Mouse (Mus musculus) intestine, embryonic 15.5 days (tissue): ENCODE data around the gene Rps6ka4. TPM values are rescaled to one million over a fixed set of nuclear protein-coding genes. Genes with fewer than 3 reads are reported as not detected.

Source experiments
- ATAC-seq: fragments of 200-750 bp; cut with Nextera tagmentation; 2 replicates; pipeline ENCODE4 v1.8.0; 2017; ENCODE audit warnings: moderate TSS enrichment, moderate library complexity
- H3K27ac ChIP-seq: fragments of 300-500 bp; sonication (generic); 2 replicates; pipeline ENCODE4 v1.5.1; 2015; ENCODE audit warnings: mild to moderate bottlenecking, inconsistent platforms
- H3K27me3 ChIP-seq: fragments of 300-500 bp; sonication (generic); replicated peaks from 2 replicates; pipeline ENCODE4 v1.6.1; 2015; ENCODE audit warnings: inconsistent platforms
- H3K36me3 ChIP-seq: fragments of 300-500 bp; sonication (generic); 2 replicates; pipeline ENCODE4 v1.6.1; 2015; ENCODE audit warnings: inconsistent platforms
- H3K4me1 ChIP-seq: fragments of 300-500 bp; sonication (generic); replicated peaks from 2 replicates; pipeline ENCODE4 v1.6.1; 2015; ENCODE audit warnings: inconsistent platforms
- H3K4me2 ChIP-seq: fragments of 300-500 bp; sonication (generic); replicated peaks from 2 replicates; pipeline ENCODE4 v1.6.1; 2015; ENCODE audit warnings: mild to moderate bottlenecking, inconsistent platforms
- H3K4me3 ChIP-seq: fragments of 300-500 bp; sonication (generic); replicated peaks from 2 replicates; pipeline ENCODE4 v1.5.1; 2015; ENCODE audit warnings: inconsistent platforms
- H3K9ac ChIP-seq: fragments of 300-500 bp; sonication (generic); 2 replicates; pipeline ENCODE4 v1.6.1; 2015; ENCODE audit warnings: inconsistent platforms
- H3K9me3 ChIP-seq: fragments of 300-500 bp; sonication (generic); 2 replicates; pipeline ENCODE4 v1.6.1; 2016; ENCODE audit warnings: inconsistent platforms
- whole genome bisulfite sequencing: fragments of 180-500 bp; shearing (Covaris S2); methylation state at CpG from one replicate; pipeline ENCODE4 v1.1.7; 2015; 5-methylcytosine and 5-hydroxymethylcytosine counted together
- polyA plus RNA-seq: library from polyadenylated mRNA; unstranded; fragments of >200 nt; fragmentation: Nextera tagmentation; extraction: Ambion mirVana; gene quantifications from 2 replicates; pipeline ENCODE4 v1.2.1, GENCODE M21; 2015

The Rps6ka4 gene
- polyA plus RNA-seq, 1 experiment from 2014 or later: 20.8 TPM

GRCm38 (mm10) chr19:6846050-6846449, 5.6 kb upstream of the Rps6ka4 start:
- WGBS: 82% methylated on average over 4 of the region's 4 CpGs
- no peaks in the 10 kb centered on the region for H3K36me3 ChIP-seq
- peaks cover 42% of the 10 kb centered on the region for H3K27me3 ChIP-seq
- H3K27ac ChIP-seq: no peak overlapping the region
- ATAC-seq: no peak
- no peak overlapping the region for H3K4me2 ChIP-seq
- H3K9ac ChIP-seq: no peak overlapping the region
- no peak overlapping the region for H3K4me3 ChIP-seq
- H3K4me1 ChIP-seq: peaks cover 12% of the 10 kb centered on the region
- no peaks in the 10 kb centered on the region for H3K9me3 ChIP-seq

GRCm38 (mm10) chr19:6842353-6842752, 1.9 kb upstream of the Rps6ka4 start:
- 85% methylated on average over 1 of the region's 1 CpGs for WGBS
- Histone ChIP-seq H3K9ac (no peak overlapping the region), H3K27me3 (peaks cover 18% of the 10 kb centered on the region), H3K9me3 (no peaks in the 10 kb centered on the region), H3K36me3 (peaks cover 2% of the 10 kb centered on the region; the same call in 1 of the 2 replicates), H3K4me2 (no peak overlapping the region), H3K27ac (no peak overlapping the region), H3K4me3 (no peak overlapping the region), H3K4me1 (peaks cover 13% of the 10 kb centered on the region)
- ATAC-seq: no peak

GRCm38 (mm10) chr19:6841292-6841597, 809 bp upstream of the Rps6ka4 start:
- peak overlapping the region; percentile 95; the same call in 1 of the 2 replicates for H3K4me2 ChIP-seq
- no peak for ATAC-seq
- 13% methylated on average over 3 of the region's 3 CpGs for WGBS
- peaks cover 3% of the 10 kb centered on the region; the same call in 1 of the 2 replicates for H3K36me3 ChIP-seq
- H3K4me1 ChIP-seq: peaks cover 13% of the 10 kb centered on the region
- H3K4me3 ChIP-seq: no peak overlapping the region
- no peaks in the 10 kb centered on the region for H3K9me3 ChIP-seq
- H3K27me3 ChIP-seq: peaks cover 7% of the 10 kb centered on the region
- no peak overlapping the region for H3K27ac ChIP-seq
- H3K9ac ChIP-seq: no peak overlapping the region

- peaks cover 13% of the 10 kb centered on the region for H3K4me1 ChIP-seq
- H3K36me3 ChIP-seq: peaks cover 5% of the 10 kb centered on the region
- H3K27me3 ChIP-seq: peaks cover 4% of the 10 kb centered on the region; the same call in 1 of the 2 replicates
- peak overlapping the region; percentile 63 for H3K9ac ChIP-seq
- peak overlapping the region; percentile 95 for H3K4me2 ChIP-seq
- ATAC-seq: peak; percentile 68
- H3K4me3 ChIP-seq: peak overlapping the region; percentile 82
- peak overlapping the region; percentile 33; the same call in 1 of the 2 replicates for H3K27ac ChIP-seq
- no peaks in the 10 kb centered on the region for H3K9me3 ChIP-seq
- WGBS: 3% methylated on average over 46 of the region's 46 CpGs
Measured at GRCm38 (mm10) chr19:6839615-6840474, 591 bp downstream of the Rps6ka4 start.

GRCm38 (mm10) chr19:6832363-6832762, 8.1 kb downstream of the Rps6ka4 start:
- no peaks in the 10 kb centered on the region for H3K9me3 ChIP-seq
- no peak overlapping the region for H3K4me2 ChIP-seq
- no peak for ATAC-seq
- H3K36me3 ChIP-seq: peaks cover 16% of the 10 kb centered on the region
- peaks cover 14% of the 10 kb centered on the region; the same call in 1 of the 2 replicates for H3K4me1 ChIP-seq
- H3K9ac ChIP-seq: no peak overlapping the region
- H3K27me3 ChIP-seq: peaks cover 30% of the 10 kb centered on the region
- H3K4me3 ChIP-seq: no peak overlapping the region
- WGBS: 90% methylated on average over 8 of the region's 8 CpGs
- H3K27ac ChIP-seq: no peak overlapping the region

GRCm38 (mm10) chr19:6831331-6831730, 9.1 kb downstream of the Rps6ka4 start:
- Histone ChIP-seq H3K27ac (no peak overlapping the region), H3K4me3 (no peak overlapping the region), H3K4me2 (0 out of 2 replicates have a peak overlapping the region, but pooled peaks have one; percentile 35), H3K27me3 (peaks cover 30% of the 10 kb centered on the region), H3K36me3 (peaks cover 15% of the 10 kb centered on the region), H3K9ac (no peak overlapping the region), H3K9me3 (no peaks in the 10 kb centered on the region), H3K4me1 (peaks cover 14% of the 10 kb centered on the region; the same call in 1 of the 2 replicates)
- 28% methylated on average over 17 of the region's 17 CpGs for WGBS
- ATAC-seq: no peak

- peaks cover 15% of the 10 kb centered on the region for H3K36me3 ChIP-seq
- H3K4me3 ChIP-seq: peak overlapping the region; percentile 2; the same call in 1 of the 2 replicates
- no peak overlapping the region for H3K27ac ChIP-seq
- no peak for ATAC-seq
- peaks cover 14% of the 10 kb centered on the region; the same call in 1 of the 2 replicates for H3K4me1 ChIP-seq
- H3K4me2 ChIP-seq: peak overlapping the region; percentile 35
- WGBS: 38% methylated on average over 38 of the region's 38 CpGs
- H3K9me3 ChIP-seq: no peaks in the 10 kb centered on the region
- no peak overlapping the region for H3K9ac ChIP-seq
- peaks cover 30% of the 10 kb centered on the region for H3K27me3 ChIP-seq
Measured at GRCm38 (mm10) chr19:6830556-6831316, 9.7 kb downstream of the Rps6ka4 start.

GRCm38 (mm10) chr19:6829870-6830555, 10.4 kb downstream of the Rps6ka4 start:
- H3K9me3 ChIP-seq: no peaks in the 10 kb centered on the region
- H3K4me2 ChIP-seq: peak overlapping the region; percentile 23
- H3K27ac ChIP-seq: no peak overlapping the region
- 20% methylated on average over 48 of the region's 48 CpGs for WGBS
- peaks cover 30% of the 10 kb centered on the region for H3K27me3 ChIP-seq
- peaks cover 14% of the 10 kb centered on the region for H3K36me3 ChIP-seq
- H3K4me1 ChIP-seq: peaks cover 14% of the 10 kb centered on the region; the same call in 1 of the 2 replicates
- ATAC-seq: no peak
- no peak overlapping the region for H3K9ac ChIP-seq
- peak overlapping the region; percentile 2; the same call in 1 of the 2 replicates for H3K4me3 ChIP-seq

GRCm38 (mm10) chr19:6829069-6829468, 11.4 kb downstream of the Rps6ka4 start:
- H3K4me3 ChIP-seq: no peak overlapping the region
- no peak for ATAC-seq
- no peak overlapping the region for H3K9ac ChIP-seq
- no peaks in the 10 kb centered on the region for H3K9me3 ChIP-seq
- no peak overlapping the region for H3K4me2 ChIP-seq
- H3K27ac ChIP-seq: no peak overlapping the region
- H3K36me3 ChIP-seq: peaks cover 7% of the 10 kb centered on the region
- WGBS: 38% methylated on average over 3 of the region's 3 CpGs
- H3K4me1 ChIP-seq: peaks cover 14% of the 10 kb centered on the region; the same call in 1 of the 2 replicates
- H3K27me3 ChIP-seq: peaks cover 30% of the 10 kb centered on the region

GRCm38 (mm10) chr19:6826601-6827000, 13.8 kb downstream of the Rps6ka4 start:
- Histone ChIP-seq H3K27me3 (peaks cover 24% of the 10 kb centered on the region), H3K4me2 (no peak overlapping the region), H3K27ac (no peak overlapping the region), H3K4me1 (peaks cover 14% of the 10 kb centered on the region; the same call in 1 of the 2 replicates), H3K9ac (no peak overlapping the region), H3K9me3 (no peaks in the 10 kb centered on the region), H3K36me3 (no peaks in the 10 kb centered on the region), H3K4me3 (no peak overlapping the region)
- ATAC-seq: no peak
- WGBS: 74% methylated on average over 3 of the region's 3 CpGs

- Histone ChIP-seq H3K4me2 (no peak overlapping the region), H3K27ac (no peak overlapping the region), H3K4me1 (peaks cover 7% of the 10 kb centered on the region; the same call in 1 of the 2 replicates), H3K4me3 (no peak overlapping the region), H3K9ac (no peak overlapping the region), H3K36me3 (no peaks in the 10 kb centered on the region), H3K27me3 (peaks cover 12% of the 10 kb centered on the region), H3K9me3 (no peaks in the 10 kb centered on the region)
- no peak for ATAC-seq
- WGBS: 86% methylated on average over 6 of the region's 6 CpGs
Measured at GRCm38 (mm10) chr19:6825384-6825783, 15.1 kb downstream of the Rps6ka4 start.
